Mouse (Mus musculus): ENCODE measurements around the gene Cish.
"Not testable (repeated sequence)": the region's sequence is repeated elsewhere in the genome, so short reads cannot be mapped to it uniquely, and the experiment has no call there.

The Cish gene

DNA sequence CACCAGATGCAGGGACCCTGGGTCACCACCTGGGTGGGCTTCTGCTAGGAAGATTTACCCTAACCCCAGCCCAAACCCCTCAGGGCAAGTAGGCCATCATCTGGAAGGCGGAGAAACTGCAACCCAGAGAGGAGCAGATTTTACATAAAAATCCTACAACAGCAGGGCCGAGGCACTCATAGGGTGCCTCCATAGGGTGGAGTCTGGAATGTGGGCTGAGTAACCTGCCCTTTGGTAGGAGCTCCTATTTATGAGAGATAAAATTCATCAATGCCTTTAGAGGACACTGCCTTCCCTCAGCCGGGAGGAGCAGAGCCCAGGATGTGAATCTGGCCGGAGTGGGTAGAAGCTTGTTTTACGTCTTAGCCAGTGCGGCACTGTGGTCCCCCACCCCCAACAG, 3.0 kb downstream of the Cish start:
- no peak for DNase-seq (ENCODE audit: low spot score)

DNA sequence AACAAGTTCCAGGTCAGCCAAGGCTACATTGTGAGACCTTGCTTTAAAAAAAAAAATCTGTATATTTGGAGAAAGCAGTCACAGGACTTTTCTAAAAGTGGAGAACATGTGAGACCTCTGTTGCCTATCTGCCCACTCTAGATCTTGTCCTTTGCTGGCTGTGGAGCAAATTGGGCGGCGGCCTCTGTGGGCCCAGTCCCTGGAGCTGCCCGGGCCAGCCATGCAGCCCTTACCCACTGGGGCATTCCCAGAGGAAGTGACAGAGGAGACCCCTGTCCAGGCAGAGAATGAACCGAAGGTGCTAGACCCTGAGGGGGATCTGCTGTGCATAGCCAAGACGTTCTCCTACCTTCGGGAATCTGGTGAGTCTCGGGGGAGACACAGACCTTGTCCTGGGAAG, 4.0 kb downstream of the Cish start:
- no peak for DNase-seq (ENCODE audit: low spot score)

DNA sequence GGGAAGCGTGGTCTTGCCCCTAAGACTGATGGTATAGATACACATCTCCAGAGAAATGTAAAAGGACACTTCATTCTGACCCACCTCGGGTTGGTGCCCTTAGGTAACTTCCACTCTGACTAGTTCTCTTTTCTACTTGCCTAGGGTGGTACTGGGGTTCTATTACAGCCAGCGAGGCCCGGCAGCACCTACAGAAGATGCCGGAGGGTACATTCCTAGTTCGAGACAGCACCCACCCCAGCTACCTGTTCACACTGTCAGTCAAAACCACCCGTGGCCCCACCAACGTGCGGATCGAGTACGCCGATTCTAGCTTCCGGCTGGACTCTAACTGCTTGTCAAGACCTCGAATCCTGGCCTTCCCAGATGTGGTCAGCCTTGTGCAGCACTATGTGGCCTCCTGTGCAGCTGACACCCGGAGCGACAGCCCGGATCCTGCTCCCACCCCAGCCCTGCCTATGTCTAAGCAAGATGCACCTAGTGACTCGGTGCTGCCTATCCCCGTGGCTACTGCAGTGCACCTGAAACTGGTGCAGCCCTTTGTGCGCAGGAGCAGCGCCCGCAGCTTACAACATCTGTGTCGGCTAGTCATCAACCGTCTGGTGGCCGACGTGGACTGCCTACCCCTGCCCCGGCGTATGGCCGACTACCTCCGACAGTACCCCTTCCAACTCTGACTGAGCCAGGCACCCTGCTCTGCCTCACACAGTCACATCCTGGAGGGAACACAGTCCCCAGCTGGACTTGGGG, 4.6 kb downstream of the Cish start:
- no peak for DNase-seq (ENCODE audit: low spot score)

DNA sequence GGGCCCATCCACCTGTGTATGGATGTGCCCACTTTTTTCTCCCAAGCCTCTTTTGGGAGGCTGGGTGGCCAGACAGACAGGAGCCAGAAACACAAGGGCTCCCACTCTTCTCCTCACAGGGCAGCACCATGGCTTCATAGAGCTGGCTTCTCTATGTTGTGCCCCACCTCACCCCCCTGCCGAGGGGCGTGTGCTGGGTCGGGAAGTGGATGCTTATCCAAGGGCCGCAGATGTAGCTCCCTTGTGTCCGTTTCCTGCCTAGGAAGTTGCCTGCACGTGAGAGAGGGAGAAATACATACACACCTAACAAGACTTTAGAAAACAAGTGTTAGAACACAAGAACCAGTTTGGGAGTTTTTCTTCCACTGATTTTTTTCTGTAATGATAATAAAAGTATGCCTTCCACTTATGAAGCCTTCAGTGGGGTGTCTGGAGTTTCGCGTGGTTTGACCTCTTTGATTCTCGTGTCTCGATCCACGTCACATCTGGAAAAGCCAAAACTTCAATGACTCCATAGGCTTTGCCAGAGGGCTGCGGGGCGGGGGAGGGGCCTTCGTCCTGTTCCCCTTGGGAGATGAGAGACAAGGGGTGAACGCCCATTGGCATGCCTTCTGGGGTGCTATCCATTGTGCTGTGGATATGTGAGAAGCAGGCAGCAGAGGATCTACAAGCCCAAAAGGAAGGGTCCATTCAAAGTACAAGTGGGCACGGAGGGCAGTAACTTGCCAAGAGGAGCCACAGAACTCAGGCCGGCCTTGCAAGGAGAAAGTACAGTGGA, 5.9 kb downstream of the Cish start:
- DNase-seq (ENCODE audit: low spot score), result no peak

DNA sequence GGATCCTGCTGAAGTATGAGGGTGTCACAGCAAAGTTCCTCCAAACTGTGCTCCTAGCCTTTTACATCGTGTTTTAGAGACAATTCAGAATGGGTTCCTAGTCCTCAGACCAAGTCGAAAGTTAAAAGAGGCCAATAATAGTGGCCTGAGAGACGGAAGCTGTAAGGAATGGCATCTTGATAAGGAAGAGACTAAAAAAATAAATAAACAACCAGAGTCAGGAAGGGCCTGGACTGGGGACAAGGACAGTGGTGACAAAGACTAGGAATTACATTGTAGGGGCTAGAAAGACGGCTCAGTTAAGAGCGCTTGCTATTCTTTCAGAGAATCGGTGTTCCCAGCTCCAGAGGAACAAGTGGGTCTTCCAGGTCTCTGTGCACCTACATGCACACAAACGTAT, 6.8 kb downstream of the Cish start:
- DNase-seq (ENCODE audit: low spot score), result no peak

DNA sequence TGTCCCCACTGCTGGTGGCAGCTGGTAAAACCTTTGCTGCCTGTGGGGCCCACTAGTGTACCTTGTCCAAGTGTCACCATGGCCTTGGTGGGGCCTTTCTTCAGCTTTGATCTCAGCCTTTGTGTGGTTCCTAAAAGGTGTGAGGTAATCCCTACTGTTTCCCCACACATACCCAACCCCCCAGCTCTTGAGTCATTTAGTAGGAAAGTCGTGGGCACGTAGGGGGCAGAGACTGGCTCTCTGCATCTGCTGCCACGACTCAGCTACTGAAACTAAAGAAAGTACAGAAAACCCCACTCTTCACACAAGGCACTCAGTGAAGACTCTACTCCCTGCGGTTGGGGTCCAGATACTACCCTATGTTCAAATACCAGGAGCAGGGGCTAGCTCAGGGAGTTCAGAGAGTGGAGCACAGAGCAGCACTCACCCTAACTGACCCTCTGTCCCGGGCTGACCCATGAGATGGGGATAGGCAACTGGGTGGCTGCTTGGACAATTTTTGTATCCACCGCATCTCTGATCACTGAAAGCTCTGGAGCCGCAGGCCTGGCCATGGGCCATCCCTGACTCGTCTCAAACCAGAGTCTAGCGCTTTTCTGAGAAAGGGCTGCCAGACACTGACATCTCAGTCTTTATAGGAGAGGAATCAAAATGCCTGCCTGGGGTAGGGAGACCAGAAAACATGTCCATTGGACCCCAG, 7.4 kb downstream of the Cish start:
- no peak for DNase-seq (ENCODE audit: low spot score)

DNA sequence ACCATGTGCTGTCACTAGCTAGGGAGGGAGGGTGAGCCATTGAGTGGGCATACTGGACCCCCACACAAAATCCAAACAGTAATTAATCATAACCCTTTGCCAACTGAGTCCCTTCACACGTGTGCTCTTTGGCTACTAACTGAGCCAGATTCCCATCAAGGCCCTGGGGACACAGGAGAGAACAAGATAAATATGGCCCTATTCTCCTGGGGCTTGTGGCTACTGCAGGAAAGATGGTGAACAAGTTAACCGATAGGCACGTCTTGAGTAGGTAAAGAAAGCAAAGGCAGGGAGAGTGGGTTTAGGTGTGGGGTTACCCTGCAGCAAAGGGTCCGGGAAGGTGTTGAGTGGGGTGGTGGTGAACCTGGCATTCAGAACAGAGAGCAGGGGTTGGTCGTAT, 8.1 kb downstream of the Cish start:
- no peak for DNase-seq (ENCODE audit: low spot score)

DNA sequence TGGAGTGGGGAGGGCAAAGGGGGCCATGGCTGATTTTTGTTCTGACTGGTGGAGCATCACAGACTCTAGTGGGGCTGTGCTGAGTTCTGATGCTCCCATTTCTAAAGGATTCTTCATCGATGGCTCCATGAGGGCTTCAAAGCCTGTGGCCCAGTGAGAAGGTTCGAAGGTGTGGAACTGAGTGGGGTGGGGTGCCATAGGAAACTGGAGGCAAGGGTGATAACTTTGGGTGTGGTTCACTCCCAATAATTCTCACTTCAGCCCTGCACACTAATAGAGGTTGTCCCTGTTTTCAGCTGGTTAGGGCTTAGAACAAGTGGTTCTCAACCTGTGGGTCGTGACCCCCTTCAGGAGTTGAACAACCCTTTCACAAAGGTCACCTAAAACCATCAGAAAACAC, 8.6 kb downstream of the Cish start:
- DNase-seq (ENCODE audit: low spot score), result no peak

DNA sequence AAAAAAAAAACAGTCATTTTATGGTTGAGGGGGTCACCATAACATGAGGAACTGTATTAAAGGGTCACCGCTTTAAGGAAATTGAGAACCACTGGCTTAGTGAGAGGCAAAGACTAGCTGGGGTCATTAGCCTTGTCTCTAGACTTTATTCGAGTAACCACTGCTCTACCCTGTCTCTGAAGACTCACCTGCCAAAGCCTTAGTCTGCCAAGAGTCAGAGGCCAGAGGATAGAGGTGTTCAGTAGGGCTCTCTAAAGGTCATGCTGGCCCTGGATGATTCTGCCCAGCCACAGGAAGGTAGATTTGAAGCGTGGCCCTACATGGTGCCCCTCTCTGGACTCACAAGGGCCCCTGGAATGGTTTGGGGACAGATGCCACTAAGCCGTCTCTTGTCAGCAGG, 9.2 kb downstream of the Cish start:
- DNase-seq (ENCODE audit: low spot score), result no peak

DNA sequence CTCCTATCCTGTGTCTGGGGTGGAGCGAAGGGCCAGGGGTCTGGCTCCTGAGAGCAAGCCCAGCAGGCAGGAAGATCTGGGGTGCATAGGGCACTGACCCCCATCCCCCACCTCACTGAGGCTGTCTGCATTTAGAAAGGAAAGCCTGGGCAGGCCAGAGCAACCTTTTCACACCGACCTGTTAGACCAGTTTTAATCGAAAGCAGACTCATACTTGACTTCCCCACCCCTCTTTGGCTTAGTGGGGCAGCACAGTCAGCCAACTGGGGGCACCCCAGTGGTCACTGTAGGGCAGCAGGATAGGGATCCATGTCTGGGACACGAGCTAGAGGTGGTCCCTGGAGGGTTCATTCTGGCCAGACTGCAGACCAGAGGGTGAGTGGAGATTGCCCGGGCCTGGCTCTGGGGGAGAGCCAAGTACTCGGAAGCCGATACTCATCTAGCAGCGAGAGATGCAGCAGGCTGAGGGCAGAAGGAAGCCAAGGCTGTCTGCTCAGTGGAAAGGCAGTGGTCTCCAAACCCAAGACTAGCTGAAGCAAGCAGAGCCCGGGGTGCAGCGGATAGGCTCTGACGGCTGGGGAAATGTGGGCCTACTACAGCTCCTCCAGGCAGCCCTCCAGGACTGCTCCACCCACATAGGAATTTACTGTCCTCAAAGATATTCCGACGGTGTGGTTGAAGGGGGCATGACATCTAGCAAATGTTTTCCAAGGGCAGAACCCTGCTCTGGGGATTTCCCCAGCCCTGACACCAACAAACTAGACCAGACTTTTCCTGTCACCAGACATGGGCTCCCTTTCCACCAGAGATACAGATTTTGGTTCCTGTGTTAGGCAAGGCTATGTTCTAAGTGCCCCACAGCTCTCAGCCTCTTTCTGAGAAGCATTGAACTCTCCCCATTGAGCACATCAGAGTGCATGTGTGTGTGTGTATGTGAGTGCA, 10.0 kb downstream of the Cish start:
- DNase-seq (ENCODE audit: low spot score), result peak; percentile 65

DNA sequence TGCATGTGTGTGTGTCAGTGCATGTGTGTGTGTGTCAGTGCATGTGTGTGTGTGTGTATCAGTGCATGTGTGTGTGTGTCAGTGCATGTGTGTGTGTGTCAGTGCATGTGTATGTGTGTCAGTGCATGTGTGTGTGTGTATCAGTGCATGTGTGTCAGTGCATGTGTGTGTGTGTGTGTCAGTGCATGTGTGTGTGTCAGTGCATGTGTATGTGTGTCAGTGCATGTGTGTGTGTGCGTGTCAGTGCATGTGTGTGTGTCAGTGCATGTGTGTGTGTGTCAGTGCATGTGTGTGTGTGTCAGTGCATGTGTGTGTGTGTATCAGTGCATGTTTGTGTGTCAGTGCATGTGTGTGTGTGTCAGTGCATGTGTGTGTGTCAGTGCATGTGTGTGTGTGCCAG, 10.8 kb downstream of the Cish start:
- DNase-seq (ENCODE audit: low spot score), result not testable (repeated sequence)

DNA sequence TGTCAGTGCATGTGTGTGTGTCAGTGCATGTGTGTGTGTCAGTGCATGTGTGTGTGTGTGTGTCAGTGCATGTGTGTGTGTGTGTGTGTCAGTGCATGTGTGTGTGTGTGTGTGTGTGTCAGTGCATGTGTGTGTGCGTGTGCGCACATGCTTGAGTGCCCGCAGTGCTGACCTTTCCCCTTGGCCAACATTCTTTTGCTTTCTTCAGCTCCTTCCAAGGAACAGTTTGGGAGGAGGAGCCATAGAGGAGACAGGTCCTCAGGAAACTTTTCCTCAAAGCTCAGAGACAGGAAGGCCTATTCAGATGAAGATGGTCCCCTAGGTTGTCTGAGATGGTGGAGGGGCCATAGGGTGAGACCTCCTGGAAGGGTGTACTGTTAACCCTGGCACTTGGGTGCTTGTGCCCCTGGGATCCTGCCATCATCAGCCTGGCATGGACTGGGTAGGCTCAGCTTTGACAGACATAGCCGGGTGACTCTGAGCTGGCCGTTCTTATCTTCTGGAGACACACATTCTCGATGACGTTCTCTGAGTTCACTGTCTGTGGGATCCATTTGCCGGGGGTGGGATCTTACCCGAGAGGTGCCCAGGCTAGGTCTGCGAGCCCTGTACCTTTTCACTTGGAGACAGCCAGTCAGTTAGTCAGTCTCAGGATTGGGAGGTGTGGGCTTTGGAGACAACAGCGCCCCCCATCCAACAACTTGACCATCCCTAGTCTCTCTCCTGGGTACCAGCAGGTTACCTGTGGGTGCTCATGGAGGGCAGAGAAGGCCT, 11.5 kb downstream of the Cish start:
- no peak for DNase-seq (ENCODE audit: low spot score)

DNA sequence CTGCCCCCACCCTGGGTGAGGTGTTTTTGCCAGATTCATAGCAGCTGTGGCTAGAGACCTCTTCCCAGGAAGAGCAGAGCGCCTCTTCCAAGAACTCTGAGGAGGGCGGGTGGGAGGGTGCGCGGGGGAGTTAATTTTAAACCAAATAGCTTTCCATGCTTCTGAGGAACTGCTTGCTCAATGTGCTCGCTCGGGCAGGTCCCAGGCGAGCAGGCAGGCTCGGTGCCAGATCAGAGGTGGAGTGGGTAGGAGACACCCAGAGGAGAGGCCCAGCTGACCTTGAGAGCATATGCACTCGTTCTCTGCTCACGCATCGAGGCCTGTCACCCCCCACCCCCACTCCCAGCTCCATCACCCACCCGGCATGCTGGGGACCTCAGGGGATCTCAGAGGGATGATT, 12.1 kb downstream of the Cish start:
- peak; percentile 86 for DNase-seq (ENCODE audit: low spot score)

DNA sequence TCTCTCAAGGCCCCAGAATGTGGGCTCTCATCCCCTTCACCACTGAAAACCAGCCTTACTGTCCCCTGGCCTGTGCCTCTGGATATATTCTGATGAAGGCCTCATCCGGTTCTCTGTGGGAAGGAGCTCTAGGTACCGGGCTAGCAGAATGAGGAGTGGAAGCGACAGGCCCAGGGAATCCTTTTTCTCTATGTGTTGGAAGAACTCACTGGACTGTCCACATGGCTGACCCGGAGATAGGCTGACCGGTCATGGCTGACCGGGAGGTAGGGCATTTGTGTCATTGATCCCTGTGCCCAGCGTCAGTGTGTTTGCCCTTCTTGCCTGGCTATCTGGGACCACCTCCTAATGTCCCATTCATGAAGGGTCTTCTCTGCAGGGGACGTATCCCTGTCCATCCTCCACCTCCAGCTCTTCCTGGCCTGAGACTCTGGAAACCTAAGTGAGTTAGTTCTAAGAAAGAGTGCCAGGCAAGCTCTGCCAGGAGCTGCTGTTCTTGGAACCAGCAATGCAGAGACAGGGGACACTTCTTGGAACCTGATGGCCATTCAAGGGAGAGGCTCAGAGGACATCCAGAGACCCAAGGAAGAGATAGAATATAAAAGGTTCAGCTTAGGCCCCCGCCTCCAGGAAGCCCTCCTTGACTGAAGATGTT, 12.6 kb downstream of the Cish start:
- no peak for DNase-seq (ENCODE audit: low spot score)

DNA sequence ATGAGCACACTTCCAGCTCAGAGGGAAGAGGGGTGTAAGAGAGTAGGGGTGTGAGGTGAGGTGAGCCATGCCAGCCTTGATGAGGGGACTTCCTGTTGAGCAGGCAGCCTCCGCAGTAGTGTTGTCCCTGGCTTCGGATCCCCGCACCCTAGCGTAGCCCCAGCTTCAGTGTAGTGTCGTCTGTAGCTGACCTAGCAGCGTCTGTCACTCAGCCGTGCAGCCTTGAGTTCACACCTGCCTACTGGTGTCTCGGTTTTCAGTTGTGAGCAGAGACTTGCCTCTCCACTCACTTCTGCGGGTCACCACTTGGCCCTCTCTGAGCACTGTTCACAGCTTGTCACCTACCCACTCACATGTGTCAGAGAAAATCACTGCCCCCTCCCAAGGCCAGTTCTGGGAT, 13.3 kb downstream of the Cish start:
- DNase-seq (ENCODE audit: low spot score), result no peak

DNA sequence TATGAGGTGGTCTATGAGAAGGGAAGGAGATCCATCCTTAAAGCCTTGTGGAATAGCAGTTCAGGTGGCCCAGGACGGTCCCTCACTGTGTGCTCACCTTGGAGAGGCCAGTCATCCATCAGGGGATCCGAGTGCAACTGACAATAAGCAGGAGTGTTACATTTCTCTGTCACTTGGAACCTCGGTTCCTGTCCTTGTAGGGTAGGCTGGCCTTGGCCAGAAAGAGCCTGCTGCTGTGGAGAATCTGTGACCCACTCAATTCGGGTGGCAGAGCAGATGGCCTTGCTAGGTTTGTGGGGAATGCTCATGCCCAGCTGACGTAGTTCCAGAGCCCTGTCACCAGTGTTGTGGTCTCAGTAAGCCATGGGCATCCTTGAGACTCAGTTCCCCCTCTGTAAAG, 13.8 kb downstream of the Cish start:
- DNase-seq (ENCODE audit: low spot score), result no peak

DNA sequence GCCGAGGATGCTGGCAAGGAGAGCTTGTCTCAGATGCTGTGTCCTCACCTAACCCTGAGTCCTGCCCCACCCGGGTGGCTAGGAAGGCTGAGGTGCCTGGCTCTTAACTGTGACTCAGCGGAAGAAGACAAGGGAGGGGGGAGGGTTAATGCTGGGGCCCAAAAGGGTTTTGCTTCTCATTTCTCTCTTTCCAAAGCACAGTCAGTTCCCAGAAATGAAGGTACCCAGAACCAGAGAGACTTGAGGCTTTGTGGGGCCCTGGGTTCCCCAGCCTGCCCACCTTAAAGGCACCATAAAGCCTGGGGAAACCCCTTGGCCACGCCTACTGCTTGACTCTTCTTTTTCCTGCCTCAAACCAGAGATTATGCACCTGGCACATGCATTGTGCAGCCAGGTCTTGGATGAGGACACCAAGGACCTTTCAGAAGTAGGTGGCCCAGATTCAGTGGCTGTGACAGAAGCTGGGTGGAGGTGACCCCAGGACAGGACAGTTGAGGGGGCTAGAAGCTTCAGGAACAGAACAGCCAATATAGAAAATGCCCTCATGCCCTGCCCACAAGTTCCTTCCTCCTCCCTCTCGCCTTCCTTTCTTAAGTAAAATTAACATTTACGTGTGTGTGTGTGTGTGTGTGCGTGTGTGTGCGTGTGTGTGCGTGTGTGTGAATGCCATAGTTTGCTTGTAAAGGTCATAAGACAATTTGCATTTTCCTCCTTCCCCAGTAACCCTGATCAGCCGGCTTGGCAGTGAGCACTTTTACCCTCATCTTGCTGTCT, 17.2 kb downstream of the Cish start:
- DNase-seq (ENCODE audit: low spot score), result no peak

DNA sequence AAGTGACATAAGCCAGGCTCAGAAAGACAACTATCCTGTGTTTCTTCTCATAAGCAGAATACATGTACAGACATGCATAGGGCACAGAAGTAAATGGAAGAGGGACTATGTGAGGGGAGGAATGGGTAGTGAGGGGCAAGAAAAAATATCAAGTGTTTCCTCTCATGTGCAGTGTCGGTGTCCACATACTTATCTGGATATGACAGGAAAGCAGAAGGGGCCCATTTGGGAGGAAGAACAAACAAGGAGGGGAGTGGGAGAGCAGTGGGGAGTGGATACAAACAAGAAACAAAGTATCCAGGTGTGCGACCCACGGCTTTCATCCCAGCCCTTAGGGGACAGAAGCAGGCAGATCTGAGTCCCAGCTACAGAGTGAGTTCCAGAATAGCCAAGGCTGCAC, 18.1 kb downstream of the Cish start:
- no peak for DNase-seq (ENCODE audit: low spot score)

DNA sequence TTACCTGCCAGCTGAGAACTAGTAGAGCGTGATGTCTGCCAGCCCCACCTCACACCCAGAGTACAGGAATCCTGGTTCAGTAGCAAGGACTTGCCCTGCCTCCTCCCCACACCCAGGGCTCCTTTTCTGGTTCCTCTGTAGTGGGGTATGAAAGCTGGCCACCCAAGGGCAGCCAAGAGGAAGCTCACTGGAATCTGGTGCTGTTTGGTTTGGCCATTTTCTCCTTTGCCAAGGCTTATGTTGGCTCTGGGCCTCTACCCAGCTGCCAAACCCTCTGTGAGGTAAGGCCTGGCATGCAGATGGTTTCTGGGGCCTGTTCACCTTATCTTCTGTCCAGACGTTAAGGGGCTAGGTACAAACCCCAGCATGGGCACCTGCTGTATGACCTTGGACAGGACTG, 20.0 kb downstream of the Cish start:
- DNase-seq (ENCODE audit: low spot score), result no peak

DNA sequence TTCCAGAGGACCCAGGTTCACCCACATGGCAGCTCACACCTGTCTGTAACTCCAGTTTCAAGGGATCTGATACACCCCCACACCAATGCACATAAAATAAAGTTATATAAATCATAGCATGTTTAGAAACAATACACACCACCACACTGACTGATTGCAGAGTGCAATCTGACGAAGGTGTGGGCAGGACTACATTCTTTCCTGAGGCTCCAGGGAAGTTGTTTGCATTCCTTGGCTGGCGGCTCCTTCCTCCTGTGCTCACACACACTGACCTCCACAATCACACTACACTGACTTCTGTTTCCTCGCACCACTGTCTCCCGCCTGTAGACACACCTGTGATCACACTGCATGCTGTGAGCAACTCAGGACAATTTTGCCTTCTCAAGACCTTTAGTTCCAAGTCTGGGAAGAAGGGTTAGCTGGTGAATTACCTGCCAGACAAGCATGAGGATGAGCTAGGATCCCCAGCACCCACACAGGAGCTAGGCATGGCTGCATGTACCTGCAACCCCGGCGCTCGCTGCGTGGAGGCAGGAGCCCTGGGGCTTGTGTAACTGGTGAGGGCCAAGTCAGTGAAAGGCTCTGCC, 26.7 kb downstream of the Cish start:
- DNase-seq (ENCODE audit: low spot score), result peak; percentile 52
